Mouse (Mus musculus) testis, adult 2 months (tissue): ENCODE results near the gene Slc25a47. TPM values are rescaled to one million over a fixed set of nuclear protein-coding genes. Genes with fewer than 3 reads are reported as not detected.

Experiments used
- H3K27ac ChIP-seq: fragments of 200-500 bp; 2 replicates; pipeline ENCODE4 v1.5.1; 2012; ENCODE audit warnings: low read depth, low read length; ENCODE audit not compliant: control insufficient read depth, insufficient read depth
- H3K27me3 ChIP-seq: fragments of 200-500 bp; 2 replicates; pipeline ENCODE4 v1.6.1; 2012; ENCODE audit warnings: mild to moderate bottlenecking, low read length, moderate library complexity; ENCODE audit not compliant: control insufficient read depth, insufficient read depth
- H3K36me3 ChIP-seq: fragments of 200-500 bp; 2 replicates; pipeline ENCODE4 v1.6.1; 2012; ENCODE audit warnings: mild to moderate bottlenecking, low read length; ENCODE audit not compliant: control insufficient read depth, insufficient read depth
- H3K4me1 ChIP-seq: fragments of 200-500 bp; 2 replicates; pipeline ENCODE4 v1.6.1; 2012; ENCODE audit warnings: low read length; ENCODE audit not compliant: control insufficient read depth, insufficient read depth
- H3K4me3 ChIP-seq: fragments of 200-500 bp; 2 replicates; pipeline ENCODE4 v1.5.1; 2012; ENCODE audit warnings: low read depth, mild to moderate bottlenecking, low read length, moderate library complexity, mixed read lengths; ENCODE audit not compliant: control insufficient read depth
- CTCF ChIP-seq: fragments of 200-500 bp; IDR thresholded peaks from 2 replicates; pipeline ENCODE4 v1.5.1; 2012; ENCODE audit warnings: low read depth, mild to moderate bottlenecking, inconsistent platforms, low read length, moderate library complexity; ENCODE audit not compliant: control insufficient read depth, insufficient read depth, insufficient replicate concordance
- POLR2A ChIP-seq: fragments of 200-500 bp; IDR thresholded peaks from 2 replicates; pipeline ENCODE4 v1.6.1; 2012; ENCODE audit warnings: low read depth, mild to moderate bottlenecking, inconsistent platforms, low read length, moderate library complexity; ENCODE audit not compliant: control insufficient read depth
- polyA plus RNA-seq: library from polyadenylated mRNA; depleted of rRNA; stranded (reverse); fragments of >200 nt; gene quantifications from 2 replicates; pipeline ENCODE4 v1.2.3, GENCODE M21; 2012

The Slc25a47 gene
- polyA plus RNA-seq, 1 experiment: 6.8 TPM

GRCm38 (mm10) chr12:108888632-108889031, 52.8 kb downstream of the Slc25a47 start:
- Histone ChIP-seq H3K27ac (no peak overlapping the region), H3K4me1 (no peaks in the 10 kb centered on the region; the same call in none of the 2 replicates), H3K4me3 (no peak overlapping the region), H3K36me3 (peaks cover 3% of the 10 kb centered on the region), H3K27me3 (no peaks in the 10 kb centered on the region)
- TF ChIP-seq POLR2A: no peak
- no peak for TF ChIP-seq CTCF

- H3K27me3 ChIP-seq: no peaks in the 10 kb centered on the region
- peak within 1 kb of the TSS; percentile 80 for H3K27ac ChIP-seq
- no peak for TF ChIP-seq CTCF
- no peak for TF ChIP-seq POLR2A
- no peaks in the 10 kb centered on the region; the same call in none of the 2 replicates for H3K4me1 ChIP-seq
- no peaks in the 10 kb centered on the region for H3K36me3 ChIP-seq
- peak within 1 kb of the TSS; percentile 90 for H3K4me3 ChIP-seq
Observed at GRCm38 (mm10) chr12:108892989-108893714, 57.3 kb downstream of the Slc25a47 start, which contains the start of gene Wdr25. Gene Wdr25 (plus strand): TSS chr12:108893631.

- Histone ChIP-seq H3K36me3 (no peaks in the 10 kb centered on the region; the same call in 1 of the 2 replicates), H3K4me3 (peak within 1 kb of the TSS; percentile 90), H3K4me1 (no peaks in the 10 kb centered on the region; the same call in none of the 2 replicates), H3K27ac (peak within 1 kb of the TSS; percentile 80), H3K27me3 (no peaks in the 10 kb centered on the region)
- TF ChIP-seq POLR2A (peak; percentile 91), CTCF (no peak)
Observed at GRCm38 (mm10) chr12:108893715-108894431, 58.0 kb downstream of the Slc25a47 start, which contains the start of gene Wars. Gene Wars (minus strand): TSS chr12:108894174.

GRCm38 (mm10) chr12:108894432-108894816, 58.6 kb downstream of the Slc25a47 start:
- Histone ChIP-seq H3K27me3 (no peaks in the 10 kb centered on the region), H3K36me3 (no peaks in the 10 kb centered on the region; the same call in 1 of the 2 replicates), H3K4me3 (peak overlapping the region; percentile 90), H3K27ac (peak overlapping the region; percentile 80), H3K4me1 (no peaks in the 10 kb centered on the region; the same call in none of the 2 replicates)
- no peak for TF ChIP-seq CTCF
- TF ChIP-seq POLR2A: no peak

GRCm38 (mm10) chr12:108896006-108896405, 60.2 kb downstream of the Slc25a47 start:
- peaks cover under 1% of the 10 kb centered on the region; the same call in 1 of the 2 replicates for H3K36me3 ChIP-seq
- H3K27ac ChIP-seq: no peak overlapping the region
- H3K27me3 ChIP-seq: no peaks in the 10 kb centered on the region
- H3K4me1 ChIP-seq: no peaks in the 10 kb centered on the region; the same call in none of the 2 replicates
- TF ChIP-seq POLR2A: no peak
- TF ChIP-seq CTCF: no peak
- no peak overlapping the region for H3K4me3 ChIP-seq

- Histone ChIP-seq H3K36me3 (peaks cover 2% of the 10 kb centered on the region; the same call in 1 of the 2 replicates), H3K27me3 (no peaks in the 10 kb centered on the region), H3K4me1 (no peaks in the 10 kb centered on the region), H3K27ac (no peak overlapping the region), H3K4me3 (no peak overlapping the region)
- TF ChIP-seq POLR2A: no peak
- TF ChIP-seq CTCF: no peak
Observed at GRCm38 (mm10) chr12:108901346-108901745, 65.5 kb downstream of the Slc25a47 start.

- H3K4me1 ChIP-seq: no peaks in the 10 kb centered on the region
- H3K27ac ChIP-seq: no peak overlapping the region
- peaks cover 2% of the 10 kb centered on the region; the same call in 1 of the 2 replicates for H3K36me3 ChIP-seq
- TF ChIP-seq CTCF: peak; percentile 64; the same call in 1 of the 2 replicates
- TF ChIP-seq POLR2A: no peak
- H3K27me3 ChIP-seq: no peaks in the 10 kb centered on the region
- H3K4me3 ChIP-seq: no peak overlapping the region
Observed at GRCm38 (mm10) chr12:108902940-108903339, 67.1 kb downstream of the Slc25a47 start.
